Mouse (Mus musculus) B cell, adult (primary cell): Measurements from ENCODE around the gene Nlrp9b. TPM values are rescaled to one million over a fixed set of nuclear protein-coding genes. Genes with fewer than 3 reads are reported as not detected.

ENCODE experiments used
- total RNA-seq: library from RNA; stranded (reverse); gene quantifications from 4 replicates; pipeline ENCODE4 v1.2.4, GENCODE M21; 2023; ENCODE audit not compliant: inconsistent age

Gene Nlrp9b
- total RNA-seq, result not detected in 4 replicates

GRCm38 (mm10) chr7:19991165-19991564, at the start of gene Nlrp9b:
TSS of gene Nlrp9b (plus strand) at chr7:19991465.

GRCm38 (mm10) chr7:19950589-19950988, 40.7 kb upstream of the Nlrp9b start, which contains the start of gene Igsf23:
TSS of gene Igsf23 (minus strand) at chr7:19950756.

GRCm38 (mm10) chr7:19964985-19965579, 26.2 kb upstream of the Nlrp9b start, which contains the start of gene Ceacam20:
TSS of gene Ceacam20 (plus strand) at chr7:19965412.

GRCm38 (mm10) chr7:20099380-20099779, 108.1 kb downstream of the Nlrp9b start, which contains the start of gene Vmn1r91:
TSS of gene Vmn1r91 (plus strand) at chr7:20099680.

GRCm38 (mm10) chr7:20122479-20122878, 131.2 kb downstream of the Nlrp9b start, which contains the start of gene Gm16442:
TSS of gene Gm16442 (minus strand) at chr7:20122579.

Other genes with a start within 250 kb of the Nlrp9b start
- 0.51 TPM in 1 of 4 replicates, not detected in the others for gene Nectin2, start 241.0 kb upstream of the Nlrp9b start, total RNA-seq
- gene Bcam, start 220.4 kb upstream of the Nlrp9b start, total RNA-seq, result 0.27 TPM in 1 of 4 replicates, not detected in the others
- 0.78 to 1.3 TPM (median 0.86 TPM) in 3 of 4 replicates, not detected in the other for gene Cblc, start 194.7 kb upstream of the Nlrp9b start, total RNA-seq
- gene Bcl3, start 168.7 kb upstream of the Nlrp9b start, total RNA-seq, result 66.2 to 80.5 TPM (median 75.1 TPM) in 4 replicates
- gene Gm19345, start 139.5 kb upstream of the Nlrp9b start, total RNA-seq, result not detected in 4 replicates
- 15.4 to 22.5 TPM (median 16.2 TPM) in 4 replicates for gene Ceacam16, start 130.2 kb upstream of the Nlrp9b start, total RNA-seq
- gene Ceacam19, start 103.5 kb upstream of the Nlrp9b start, total RNA-seq, result not detected in 4 replicates
- 15.8 to 22.5 TPM (median 19.3 TPM) in 4 replicates for gene Pvr, start 70.3 kb upstream of the Nlrp9b start, total RNA-seq
- gene Igsf23, start 40.7 kb upstream of the Nlrp9b start, total RNA-seq, result not detected in 4 replicates
- not detected in 4 replicates for gene Ceacam20, start 26.1 kb upstream of the Nlrp9b start, total RNA-seq
- not detected in 4 replicates for gene Vmn1r91, start 108.2 kb downstream of the Nlrp9b start, total RNA-seq
- not detected in 4 replicates for gene Gm16442, start 131.1 kb downstream of the Nlrp9b start, total RNA-seq
- gene Vmn1r93, start 147.6 kb downstream of the Nlrp9b start, total RNA-seq, result not detected in 4 replicates
- not detected in 4 replicates for gene Vmn1r94, start 176.9 kb downstream of the Nlrp9b start, total RNA-seq
- not detected in 4 replicates for gene Vmn1r95, start 202.2 kb downstream of the Nlrp9b start, total RNA-seq
- gene Gm6164, start 214.1 kb downstream of the Nlrp9b start, total RNA-seq, result not detected in 4 replicates
- not detected in 4 replicates for gene Gm4498, start 242.4 kb downstream of the Nlrp9b start, total RNA-seq